Mouse (Mus musculus) spleen, adult 2 months (tissue): Measurements from ENCODE around the gene Uhrf1bp1.

Experiments used
- CTCF ChIP-seq: fragments of 200-500 bp; IDR thresholded peaks from 2 replicates; pipeline ENCODE4 v1.5.1; 2011; ENCODE audit warnings: mild to moderate bottlenecking, inconsistent platforms; ENCODE audit not compliant: insufficient read depth, insufficient read length, insufficient replicate concordance; ENCODE audit errors: extremely low read depth
- POLR2A ChIP-seq: fragments of 200-500 bp; IDR thresholded peaks from 2 replicates; pipeline ENCODE4 v1.6.1; 2011; ENCODE audit warnings: low read depth, low read length, inconsistent platforms

GRCm38 (mm10) chr17:27810569-27811331 is 45.5 kb upstream of the Uhrf1bp1 start:
- no peak for TF ChIP-seq POLR2A
- TF ChIP-seq CTCF = no peak
